Mouse (Mus musculus): ENCODE measurements around the gene Csrp1. TPM values are rescaled to one million over a fixed set of nuclear protein-coding genes. Genes with fewer than 3 reads are reported as not detected.
A peak's percentile ranks its signal among the peaks of the same experiment; 100 is the strongest.

Csrp1 gene
- polyA plus RNA-seq, 1 experiment from 2014 or later = 51.9 TPM

GRCm38 (mm10) chr1:135787799-135788198 lies 67.9 kb downstream of the Csrp1 start:
- Histone ChIP-seq H3K27ac (replicated peaks) (no peak overlapping the region), H3K27me3 (replicated peaks; ENCODE audit: low read depth, poor library complexity, severe bottlenecking) (peaks cover 27% of the 10 kb centered on the region), H3K9me3 (no peaks in the 10 kb centered on the region), H3K36me3 (replicated peaks) (no peaks in the 10 kb centered on the region), H3K4me1 (peaks cover 6% of the 10 kb centered on the region), H3K4me3 (no peak overlapping the region)
- peak; percentile 84 for DNase-seq (ENCODE audit: low spot score)
- 49% methylated on average over 3 of the region's 3 CpGs for WGBS

DNA sequence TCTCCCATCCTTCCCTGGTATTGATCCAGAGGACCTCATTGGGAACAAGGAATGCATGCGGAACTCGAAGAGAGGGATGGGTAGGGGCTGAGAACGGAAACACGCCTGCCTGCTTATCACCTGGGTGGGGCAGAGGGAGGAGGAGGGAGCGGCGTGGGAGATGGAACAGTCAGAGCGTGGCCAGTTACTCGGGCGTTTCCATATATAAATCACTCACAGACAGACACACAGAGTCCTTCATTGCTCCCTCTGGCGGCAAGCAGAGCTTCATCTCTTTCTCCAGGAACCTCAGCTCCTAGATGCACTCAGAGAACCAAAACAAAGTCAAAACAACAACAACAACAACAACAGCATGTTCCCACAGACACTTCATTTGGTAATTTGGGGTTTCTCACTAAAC lies 68.8 kb downstream of the Csrp1 start:
- Histone ChIP-seq H3K27me3 (replicated peaks; ENCODE audit: low read depth, poor library complexity, severe bottlenecking) (peaks cover 36% of the 10 kb centered on the region), H3K4me1 (peaks cover 12% of the 10 kb centered on the region), H3K9me3 (no peaks in the 10 kb centered on the region), H3K27ac (replicated peaks) (no peak overlapping the region), H3K4me3 (no peak overlapping the region), H3K36me3 (replicated peaks) (no peaks in the 10 kb centered on the region)
- WGBS = 48% methylated on average over 10 of the region's 10 CpGs
- no peak for DNase-seq (ENCODE audit: low spot score)

- H3K9me3 ChIP-seq = no peaks in the 10 kb centered on the region
- 16% methylated on average over 5 of the region's 5 CpGs for WGBS
- H3K4me3 ChIP-seq = no peak overlapping the region
- peaks cover 42% of the 10 kb centered on the region for H3K27me3 ChIP-seq (replicated peaks; ENCODE audit: low read depth, poor library complexity, severe bottlenecking)
- H3K27ac ChIP-seq (replicated peaks) = no peak overlapping the region
- peaks cover 23% of the 10 kb centered on the region for H3K4me1 ChIP-seq
- DNase-seq (ENCODE audit: low spot score) = peak; percentile 83
- H3K36me3 ChIP-seq (replicated peaks) = no peaks in the 10 kb centered on the region
These were observed 70.0 kb downstream of the Csrp1 start for GRCm38 (mm10) chr1:135789815-135790214.

DNA sequence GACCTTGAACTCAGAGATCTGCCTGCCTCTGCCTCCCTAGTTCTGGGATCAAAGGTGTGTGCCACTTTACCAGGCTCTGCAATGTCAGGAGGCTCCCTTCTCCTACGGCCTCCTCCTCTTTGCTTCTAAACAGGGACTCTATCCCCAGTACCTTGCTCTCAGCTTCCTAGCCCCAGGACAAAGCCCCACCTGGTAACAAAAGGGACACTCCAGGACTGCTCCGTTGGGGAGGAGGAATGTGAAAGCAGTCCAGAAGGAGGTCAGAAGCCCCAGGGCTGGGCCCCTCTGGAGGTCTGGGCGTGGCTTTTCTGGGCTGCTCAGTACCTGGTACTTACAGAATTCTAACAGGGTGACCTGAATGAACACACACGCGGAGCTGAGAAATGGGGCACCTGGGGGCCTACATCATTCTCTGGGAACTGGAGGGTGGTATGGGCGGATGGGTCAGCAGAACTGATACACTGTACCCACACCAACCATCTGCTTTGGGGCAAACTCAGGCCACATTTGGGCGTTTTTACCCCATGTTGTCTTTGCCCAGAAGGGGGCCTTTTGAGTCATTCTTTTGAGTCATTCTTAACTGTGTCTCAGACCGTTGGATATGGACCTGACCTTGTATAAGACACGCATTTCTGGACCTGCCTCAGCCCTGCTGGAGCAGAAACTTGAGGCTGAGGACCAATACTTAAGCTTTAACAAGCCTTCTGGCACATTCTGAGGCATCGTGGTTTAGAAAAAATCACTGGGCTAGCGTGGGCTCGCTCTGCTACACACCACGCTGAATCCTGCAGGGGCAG lies 72.5 kb downstream of the Csrp1 start:
- Histone ChIP-seq H3K36me3 (replicated peaks) (no peaks in the 10 kb centered on the region), H3K4me1 (peaks cover 31% of the 10 kb centered on the region), H3K4me3 (no peak overlapping the region), H3K27ac (replicated peaks) (no peak overlapping the region), H3K27me3 (replicated peaks; ENCODE audit: low read depth, poor library complexity, severe bottlenecking) (peaks cover 51% of the 10 kb centered on the region), H3K9me3 (no peaks in the 10 kb centered on the region)
- WGBS = 59% methylated on average over 13 of the region's 13 CpGs
- no peak for DNase-seq (ENCODE audit: low spot score)

DNA sequence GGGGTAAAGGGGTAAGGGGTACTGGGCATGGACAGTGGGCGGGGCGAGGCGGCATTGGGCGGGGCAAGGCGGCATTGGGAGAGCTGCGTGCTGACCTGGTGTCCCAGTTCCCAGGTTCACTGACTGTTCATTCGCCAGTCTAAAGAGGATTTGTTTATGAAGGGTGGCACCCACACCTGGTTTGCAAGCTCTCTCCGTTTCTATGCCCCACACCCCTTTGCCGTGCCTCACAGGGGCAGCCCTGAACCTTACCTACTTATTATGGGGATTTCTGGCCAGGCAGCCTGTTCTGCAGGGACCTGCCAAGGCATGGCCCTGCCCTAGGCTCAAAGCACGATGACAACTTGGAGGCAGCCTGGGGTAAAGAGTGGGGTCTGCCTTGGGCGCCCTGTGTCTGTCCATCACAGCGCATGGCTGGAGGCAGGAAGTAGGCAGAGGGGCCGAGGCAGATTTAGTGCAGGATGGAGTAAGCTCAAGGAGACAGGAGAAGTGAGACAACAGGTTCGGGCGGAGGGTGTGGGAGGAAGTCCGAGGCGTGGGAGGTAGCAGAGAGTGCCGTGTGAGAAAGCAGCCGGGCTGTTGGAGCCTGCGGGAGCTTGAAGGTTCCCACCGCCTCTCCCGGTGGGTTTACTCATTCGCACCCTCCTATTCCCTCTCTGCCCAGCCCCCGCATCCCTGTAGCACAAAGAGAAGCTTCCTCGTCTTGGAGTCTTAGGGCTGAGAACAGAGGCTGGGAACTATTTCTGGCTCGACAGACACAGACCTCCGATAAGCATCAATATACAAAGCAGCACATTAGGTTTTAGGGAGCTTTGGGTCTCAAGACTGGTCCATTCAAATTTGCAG lies 73.7 kb downstream of the Csrp1 start:
- Histone ChIP-seq H3K36me3 (replicated peaks) (no peaks in the 10 kb centered on the region), H3K9me3 (no peaks in the 10 kb centered on the region), H3K27ac (replicated peaks) (peak overlapping the region; percentile 48), H3K4me1 (peaks cover 31% of the 10 kb centered on the region), H3K27me3 (replicated peaks; ENCODE audit: low read depth, poor library complexity, severe bottlenecking) (peaks cover 51% of the 10 kb centered on the region), H3K4me3 (peak overlapping the region; percentile 46)
- WGBS = 15% methylated on average over 27 of the region's 27 CpGs
- DNase-seq (ENCODE audit: low spot score) = peak; percentile 48

DNA sequence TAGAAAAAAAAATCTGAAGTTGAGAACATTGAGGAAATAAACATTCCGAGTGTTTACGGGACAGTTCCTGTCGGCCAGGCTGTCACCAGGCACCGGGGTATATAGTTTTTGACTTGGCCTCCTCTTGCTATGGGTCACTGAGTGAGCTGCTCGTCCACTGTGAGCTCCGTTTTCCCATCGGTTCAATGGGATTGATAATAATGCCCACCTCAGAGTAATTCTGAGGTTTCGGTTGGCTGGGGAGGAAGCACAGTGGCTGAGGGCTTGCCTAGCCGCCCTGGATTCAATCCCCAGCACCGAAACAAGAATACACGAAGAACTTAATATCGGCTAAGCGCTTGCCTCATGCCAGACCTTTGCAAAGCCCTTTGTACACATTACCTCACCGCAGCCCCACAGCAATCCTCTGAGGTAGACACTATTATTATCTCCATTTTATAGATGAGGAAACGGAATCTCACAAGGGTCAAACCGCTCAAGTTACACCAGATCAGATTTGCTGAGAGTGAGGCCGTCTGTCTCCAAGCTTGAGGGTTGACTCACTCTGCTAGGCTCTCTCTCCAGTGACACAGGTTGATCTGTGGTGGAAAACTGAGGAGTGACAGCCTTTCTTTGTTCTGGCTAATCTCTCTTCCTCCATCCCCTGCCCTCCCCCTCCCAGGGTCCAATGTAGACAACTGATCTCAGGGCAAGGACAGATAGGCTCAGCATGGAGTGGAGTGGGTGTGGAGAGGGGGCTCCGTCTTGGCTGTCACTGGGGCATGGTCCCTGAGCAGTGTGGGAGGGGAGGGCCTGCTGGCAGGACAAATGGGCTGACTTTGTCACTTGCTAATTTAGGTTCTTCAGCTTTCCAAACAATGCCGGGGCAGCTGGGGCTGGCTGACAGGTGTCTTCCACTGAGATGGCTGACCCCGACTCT lies 74.6 kb downstream of the Csrp1 start:
- Histone ChIP-seq H3K4me1 (peaks cover 38% of the 10 kb centered on the region), H3K27ac (replicated peaks) (peak overlapping the region; percentile 48), H3K4me3 (peak overlapping the region; percentile 46), H3K27me3 (replicated peaks; ENCODE audit: low read depth, poor library complexity, severe bottlenecking) (peaks cover 51% of the 10 kb centered on the region), H3K9me3 (no peaks in the 10 kb centered on the region), H3K36me3 (replicated peaks) (no peaks in the 10 kb centered on the region)
- DNase-seq (ENCODE audit: low spot score) = peak; percentile 46
- WGBS = 41% methylated on average over 20 of the region's 20 CpGs

GRCm38 (mm10) chr1:135798492-135798891 lies 78.6 kb downstream of the Csrp1 start:
- Histone ChIP-seq H3K36me3 (replicated peaks) (no peaks in the 10 kb centered on the region), H3K4me1 (peaks cover 48% of the 10 kb centered on the region), H3K9me3 (no peaks in the 10 kb centered on the region), H3K27ac (replicated peaks) (no peak overlapping the region), H3K4me3 (no peak overlapping the region), H3K27me3 (replicated peaks; ENCODE audit: low read depth, poor library complexity, severe bottlenecking) (peaks cover 32% of the 10 kb centered on the region)
- DNase-seq (ENCODE audit: low spot score) = no peak
- WGBS = 65% methylated on average over 1 of the region's 1 CpGs

DNA sequence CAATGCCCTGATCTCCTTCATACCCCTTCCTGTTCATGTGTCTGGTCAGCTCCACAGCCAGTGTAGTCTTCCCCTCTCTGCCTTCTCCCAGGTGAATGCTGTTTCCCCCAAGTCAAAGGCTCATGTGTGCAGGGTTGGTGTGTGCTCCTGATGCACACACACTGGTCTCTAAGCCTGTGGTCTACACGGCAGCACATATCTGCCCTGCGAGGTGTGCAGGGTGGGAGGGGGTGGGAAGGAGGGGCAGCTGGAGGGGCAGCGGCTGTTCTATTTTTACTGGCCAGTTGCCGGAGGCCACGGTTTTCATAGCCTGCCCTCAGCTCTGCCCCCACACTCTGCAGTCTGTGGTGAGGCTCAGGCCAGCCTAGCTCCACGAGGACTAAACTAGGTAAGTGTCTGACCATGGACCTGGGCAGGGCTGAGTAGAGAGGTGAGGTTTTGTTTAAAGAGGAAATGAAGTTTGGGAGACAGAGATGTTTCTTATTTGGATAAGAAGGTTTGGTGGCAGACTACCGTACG lies 79.3 kb downstream of the Csrp1 start:
- peaks cover 32% of the 10 kb centered on the region for H3K27me3 ChIP-seq (replicated peaks; ENCODE audit: low read depth, poor library complexity, severe bottlenecking)
- no peak overlapping the region for H3K27ac ChIP-seq (replicated peaks)
- H3K9me3 ChIP-seq = no peaks in the 10 kb centered on the region
- 66% methylated on average over 8 of the region's 8 CpGs for WGBS
- no peak overlapping the region for H3K4me3 ChIP-seq
- peaks cover 42% of the 10 kb centered on the region for H3K4me1 ChIP-seq
- DNase-seq (ENCODE audit: low spot score) = no peak
- no peaks in the 10 kb centered on the region for H3K36me3 ChIP-seq (replicated peaks)

DNA sequence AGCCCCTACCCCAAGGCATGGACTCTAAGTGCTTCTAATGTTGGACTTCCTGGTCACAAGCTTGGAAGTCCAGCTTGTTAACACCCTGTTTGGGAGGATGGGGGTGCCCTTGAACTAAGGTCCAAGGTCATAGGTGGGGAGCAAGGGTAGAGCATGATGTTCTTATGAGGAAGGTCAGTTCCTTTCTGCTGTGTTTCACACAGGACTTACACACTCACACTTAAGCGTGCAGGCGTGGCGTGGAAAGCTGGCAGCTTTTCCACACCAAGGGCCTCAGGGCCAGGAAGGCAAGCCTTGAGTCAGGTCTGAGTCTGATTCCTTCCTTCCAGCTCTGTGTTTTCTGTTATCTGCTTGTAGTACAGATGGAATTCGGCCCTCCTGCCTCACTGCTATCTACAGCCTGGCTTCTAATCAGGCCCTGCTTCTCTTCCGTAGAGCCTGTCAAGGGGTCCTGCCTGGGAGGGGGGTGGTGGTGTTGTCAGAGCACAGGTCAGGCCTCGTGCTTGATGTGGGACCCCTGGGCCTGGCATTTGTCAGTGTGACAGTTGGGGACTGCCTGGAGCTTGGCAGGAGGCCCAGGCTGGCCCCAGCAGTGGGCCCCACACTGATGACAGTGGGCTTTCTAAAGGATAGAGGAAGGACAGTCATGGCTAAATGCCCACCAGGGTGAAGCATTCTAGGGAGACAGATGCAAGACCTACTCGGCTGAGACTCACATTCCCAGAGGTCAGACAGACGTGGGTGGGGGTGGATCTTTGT lies 80.5 kb downstream of the Csrp1 start:
- WGBS = 55% methylated on average over 8 of the region's 8 CpGs
- Histone ChIP-seq H3K4me3 (no peak overlapping the region), H3K27me3 (replicated peaks; ENCODE audit: low read depth, poor library complexity, severe bottlenecking) (peaks cover 26% of the 10 kb centered on the region), H3K9me3 (no peaks in the 10 kb centered on the region), H3K36me3 (replicated peaks) (no peaks in the 10 kb centered on the region), H3K27ac (replicated peaks) (peak overlapping the region; percentile 51; the same call in 1 of the 2 replicates), H3K4me1 (peaks cover 30% of the 10 kb centered on the region)
- DNase-seq (ENCODE audit: low spot score) = peak; percentile 40
